Mouse (Mus musculus) megakaryocyte, embryonic 14.5 days (primary cell): ENCODE data around the gene Macrod1. TPM values are rescaled to one million over a fixed set of nuclear protein-coding genes. Genes with fewer than 3 reads are reported as not detected.

Source experiments
- H3K27me3 ChIP-seq: replicated peaks from 2 replicates; pipeline ENCODE3; 2012; ENCODE audit warnings: inconsistent platforms
- H3K36me3 ChIP-seq: replicated peaks from 2 replicates; pipeline ENCODE3; 2012; ENCODE audit warnings: low read length, inconsistent platforms, mixed read lengths
- H3K4me1 ChIP-seq: 2 replicates; pipeline ENCODE4 v1.6.1; 2012; ENCODE audit warnings: inconsistent platforms
- H3K4me3 ChIP-seq: replicated peaks from 2 replicates; pipeline ENCODE3; 2012; ENCODE audit warnings: moderate library complexity, mild to moderate bottlenecking, inconsistent platforms
- H3K9me3 ChIP-seq: 2 replicates; pipeline ENCODE4 v1.6.1; 2012; ENCODE audit warnings: inconsistent platforms
- FLI1 ChIP-seq: IDR thresholded peaks from 2 replicates; pipeline ENCODE4 v1.6.1; 2012; ENCODE audit warnings: low read length, inconsistent platforms, mixed read lengths
- GATA1 ChIP-seq: IDR thresholded peaks from 3 replicates; pipeline ENCODE4 v1.6.1; 2012; ENCODE audit warnings: mixed read lengths, low read length, inconsistent platforms, borderline replicate concordance
- polyA plus RNA-seq: library from polyadenylated mRNA; stranded (reverse); fragments of >175 nt; gene quantifications from 2 replicates; pipeline ENCODE4 v1.2.3, GENCODE M21; 2012; ENCODE audit warnings: low replicate concordance; ENCODE audit not compliant: insufficient read depth

Macrod1 gene
- polyA plus RNA-seq, 1 experiment, result 14.0 TPM

DNA sequence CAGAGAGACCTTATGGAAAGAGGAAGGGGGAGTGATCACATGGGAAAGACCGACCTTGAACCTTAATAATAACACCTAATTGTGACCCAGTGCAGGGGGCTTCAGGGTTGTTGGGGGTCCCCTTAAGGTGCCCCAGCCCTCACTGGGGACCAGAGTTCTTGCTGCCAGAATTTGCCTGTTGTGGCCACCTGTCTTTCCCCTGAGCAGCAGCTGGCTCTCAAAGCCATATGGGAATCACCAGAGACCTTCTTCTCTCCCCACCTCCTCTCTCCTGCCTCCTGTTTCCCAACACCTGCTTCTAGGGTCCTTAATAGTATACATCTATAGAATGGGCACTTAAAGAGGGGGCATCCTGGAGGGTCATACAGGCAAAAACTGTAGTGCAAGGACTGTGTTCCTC is 69.6 kb downstream of the Macrod1 start:
- Histone ChIP-seq H3K4me1 (peaks cover 55% of the 10 kb centered on the region), H3K4me3 (no peak overlapping the region), H3K36me3 (no peaks in the 10 kb centered on the region), H3K9me3 (no peaks in the 10 kb centered on the region), H3K27me3 (peaks cover 70% of the 10 kb centered on the region)
- TF ChIP-seq GATA1 (no peak), FLI1 (no peak)

DNA sequence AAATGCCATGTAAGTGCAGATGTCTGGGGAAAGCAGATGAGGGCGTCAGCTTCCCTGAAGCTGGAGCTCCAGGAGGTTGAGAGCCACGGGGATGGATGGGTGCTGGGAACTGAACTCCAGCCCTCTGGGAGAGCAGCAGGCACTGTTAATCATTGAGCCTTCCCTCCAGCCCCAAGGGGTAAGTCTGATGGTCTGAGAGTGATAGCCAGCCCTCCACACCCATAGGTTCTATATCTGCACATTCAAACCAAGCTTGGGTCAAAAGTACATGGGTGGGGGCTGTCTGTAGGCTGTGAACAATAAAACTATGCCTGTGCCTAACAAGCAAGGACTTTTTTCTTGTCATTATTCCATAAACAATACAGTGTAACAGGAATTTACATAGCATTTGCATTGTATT is 70.3 kb downstream of the Macrod1 start:
- Histone ChIP-seq H3K27me3 (peaks cover 70% of the 10 kb centered on the region), H3K4me1 (peaks cover 52% of the 10 kb centered on the region), H3K36me3 (no peaks in the 10 kb centered on the region), H3K9me3 (no peaks in the 10 kb centered on the region), H3K4me3 (no peak overlapping the region)
- TF ChIP-seq GATA1, result no peak

DNA sequence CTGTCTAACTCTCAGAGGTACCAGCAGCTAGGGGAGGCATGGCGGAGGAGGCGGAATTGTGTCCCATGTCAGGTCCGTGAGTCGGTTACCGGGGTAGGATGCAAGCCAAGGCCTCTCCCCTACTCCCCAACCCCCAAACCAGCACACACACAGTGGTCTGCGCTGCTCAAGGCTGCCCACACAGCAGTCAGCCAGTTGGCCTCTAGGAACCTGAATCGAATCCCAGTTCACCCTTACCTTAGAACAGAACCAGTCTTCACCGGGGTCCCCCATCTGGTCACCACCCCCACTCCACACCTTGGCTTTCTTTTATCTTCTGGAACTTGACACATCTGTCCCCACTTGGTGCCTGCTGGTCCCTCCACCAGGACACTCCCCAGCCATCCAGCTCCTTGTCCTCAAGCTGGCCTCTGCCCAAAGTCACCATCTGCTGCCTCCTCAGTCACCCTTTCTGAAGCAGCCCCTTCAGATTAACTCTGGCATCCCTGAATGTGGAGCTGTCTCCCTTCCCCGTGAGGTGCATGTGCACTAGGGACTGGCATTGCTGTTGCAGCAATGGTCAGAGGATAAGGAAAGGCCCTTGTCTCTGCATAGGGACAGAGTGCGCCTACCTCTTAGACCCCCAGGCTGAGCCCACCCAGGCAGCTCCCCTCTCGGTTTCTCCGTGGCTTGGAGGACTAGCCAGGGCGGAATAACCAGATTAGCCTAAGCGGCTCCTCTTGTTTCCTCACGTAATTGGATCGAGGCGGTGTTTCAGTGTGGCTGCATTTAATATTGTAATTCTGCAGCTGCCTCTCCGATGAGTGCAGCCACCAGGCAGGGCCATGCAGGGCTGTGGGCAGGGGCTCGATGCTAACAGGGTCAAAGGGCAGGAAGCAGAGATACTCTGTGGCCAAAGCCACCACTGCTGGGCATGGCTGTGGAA is 72.2 kb downstream of the Macrod1 start:
- H3K36me3 ChIP-seq, result no peaks in the 10 kb centered on the region
- peaks cover 38% of the 10 kb centered on the region for H3K4me1 ChIP-seq
- TF ChIP-seq FLI1 (no peak), GATA1 (no peak)
- H3K4me3 ChIP-seq, result no peak overlapping the region
- H3K9me3 ChIP-seq, result no peaks in the 10 kb centered on the region
- peaks cover 78% of the 10 kb centered on the region for H3K27me3 ChIP-seq

DNA sequence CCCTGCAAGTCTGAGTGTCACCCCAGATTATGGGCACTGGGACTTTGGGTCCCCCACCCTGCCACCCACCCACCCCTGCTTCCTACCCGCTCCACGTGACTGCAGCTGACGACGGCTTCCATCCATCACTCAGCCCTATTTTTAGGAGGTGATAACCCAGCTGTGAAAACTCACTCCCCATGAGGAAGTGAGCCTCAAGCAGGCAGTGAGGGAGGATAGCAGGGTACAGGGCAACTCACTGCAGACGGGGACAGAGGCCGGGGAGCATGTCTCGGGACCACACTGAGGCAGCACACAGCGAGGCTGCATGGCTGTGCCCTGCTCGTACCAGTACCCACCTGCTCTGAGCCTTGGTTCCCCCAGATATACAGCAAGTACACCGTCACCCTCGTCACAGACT is 73.7 kb downstream of the Macrod1 start:
- Histone ChIP-seq H3K9me3 (no peaks in the 10 kb centered on the region), H3K4me3 (peak overlapping the region; percentile 86), H3K27me3 (peaks cover 82% of the 10 kb centered on the region), H3K4me1 (peaks cover 38% of the 10 kb centered on the region), H3K36me3 (no peaks in the 10 kb centered on the region)
- no peak for TF ChIP-seq GATA1
- TF ChIP-seq FLI1, result no peak

DNA sequence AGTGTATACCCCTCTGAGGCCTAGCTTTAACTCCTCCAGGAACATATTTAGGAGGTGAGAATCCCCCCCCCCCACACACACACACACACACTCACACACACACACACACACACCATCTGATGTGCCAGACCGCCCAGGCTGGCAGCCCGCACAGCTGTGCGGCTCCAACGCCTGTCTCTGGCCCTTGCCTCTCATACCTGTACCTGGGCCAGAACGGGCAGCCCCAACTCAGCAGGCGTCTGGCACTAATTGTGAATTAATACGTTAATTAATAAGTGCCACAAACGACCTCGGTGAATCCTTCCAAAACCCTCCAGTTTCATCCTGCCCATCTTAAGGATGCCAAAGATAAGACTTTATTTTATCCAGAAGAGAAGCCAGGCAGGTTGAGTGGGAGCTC is 76.8 kb downstream of the Macrod1 start:
- H3K27me3 ChIP-seq, result peaks cover 91% of the 10 kb centered on the region
- no peak overlapping the region for H3K4me3 ChIP-seq
- H3K9me3 ChIP-seq, result no peaks in the 10 kb centered on the region
- H3K36me3 ChIP-seq, result no peaks in the 10 kb centered on the region
- peaks cover 33% of the 10 kb centered on the region for H3K4me1 ChIP-seq
- no peak for TF ChIP-seq FLI1
- TF ChIP-seq GATA1, result no peak

DNA sequence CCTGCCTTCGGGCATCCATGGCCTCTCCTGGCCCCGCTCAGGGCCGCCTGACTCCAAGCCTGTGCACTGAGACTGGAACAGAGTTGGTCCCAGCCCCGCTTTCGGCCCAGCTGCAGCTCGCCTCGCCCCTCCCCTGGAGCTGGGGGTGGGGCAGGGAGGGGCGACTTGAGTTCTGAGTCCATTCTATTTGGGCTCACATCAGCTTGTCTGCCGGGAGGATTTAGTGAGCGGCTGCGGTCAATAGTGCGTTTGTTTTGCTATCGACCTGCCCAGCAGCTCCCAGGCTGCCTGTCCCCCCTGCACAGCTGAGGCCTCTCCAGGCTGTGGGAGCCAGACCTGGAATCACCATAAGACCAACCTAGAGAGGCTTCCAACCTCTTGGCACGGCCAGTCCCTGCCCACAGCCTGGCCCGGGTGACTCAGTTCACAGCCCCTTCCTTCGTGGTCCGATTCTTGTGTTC is 78.1 kb downstream of the Macrod1 start:
- Histone ChIP-seq H3K27me3 (peaks cover 90% of the 10 kb centered on the region), H3K36me3 (no peaks in the 10 kb centered on the region), H3K9me3 (no peaks in the 10 kb centered on the region), H3K4me1 (peaks cover 21% of the 10 kb centered on the region), H3K4me3 (no peak overlapping the region)
- TF ChIP-seq GATA1 (no peak), FLI1 (no peak)

DNA sequence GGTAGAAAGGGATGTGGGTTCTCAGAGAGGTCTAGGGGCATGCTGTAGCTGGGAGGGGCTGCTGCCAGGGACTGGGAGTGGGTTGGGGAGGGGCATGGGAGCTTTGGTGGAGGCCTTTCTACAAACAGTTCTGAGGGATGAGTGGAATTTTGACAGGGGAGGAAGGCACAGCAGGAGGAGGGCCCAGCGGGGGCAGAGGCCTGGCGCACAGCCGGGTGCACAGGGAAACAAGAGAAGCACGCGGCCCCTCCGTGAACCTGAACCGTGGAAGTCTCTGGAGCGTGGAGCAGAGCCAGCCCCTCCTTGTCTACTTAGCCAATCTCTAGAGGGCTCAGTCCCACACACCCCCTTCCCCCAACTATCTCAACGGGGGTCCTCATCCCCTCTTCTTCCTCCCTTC is 78.9 kb downstream of the Macrod1 start:
- Histone ChIP-seq H3K4me3 (no peak overlapping the region), H3K36me3 (no peaks in the 10 kb centered on the region), H3K4me1 (peaks cover 12% of the 10 kb centered on the region), H3K27me3 (peaks cover 89% of the 10 kb centered on the region), H3K9me3 (no peaks in the 10 kb centered on the region)
- TF ChIP-seq FLI1 (no peak), GATA1 (no peak)

DNA sequence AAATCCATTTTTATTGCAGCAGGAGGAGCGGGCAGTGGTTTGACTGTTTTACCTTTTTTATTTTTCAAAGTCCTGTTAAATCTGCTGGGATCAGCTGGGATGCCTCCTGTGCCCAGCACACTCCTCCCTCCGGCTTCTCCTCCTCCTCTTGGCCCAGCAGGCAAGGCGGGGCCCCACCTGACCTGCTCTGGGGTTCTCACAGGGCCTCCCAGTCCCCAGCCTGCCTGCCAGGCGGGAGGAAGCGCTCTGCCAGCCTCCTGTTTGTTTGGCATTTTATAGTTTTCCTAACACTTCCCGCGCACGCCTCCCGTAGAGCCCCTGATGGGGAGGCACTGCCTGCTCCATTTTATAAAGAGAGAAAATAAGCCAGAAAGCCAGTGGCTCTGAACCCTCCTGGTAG is 79.4 kb downstream of the Macrod1 start:
- TF ChIP-seq FLI1, result no peak
- no peak for TF ChIP-seq GATA1
- Histone ChIP-seq H3K4me3 (no peak overlapping the region), H3K9me3 (no peaks in the 10 kb centered on the region), H3K27me3 (peaks cover 90% of the 10 kb centered on the region), H3K36me3 (no peaks in the 10 kb centered on the region), H3K4me1 (peaks cover 7% of the 10 kb centered on the region)

DNA sequence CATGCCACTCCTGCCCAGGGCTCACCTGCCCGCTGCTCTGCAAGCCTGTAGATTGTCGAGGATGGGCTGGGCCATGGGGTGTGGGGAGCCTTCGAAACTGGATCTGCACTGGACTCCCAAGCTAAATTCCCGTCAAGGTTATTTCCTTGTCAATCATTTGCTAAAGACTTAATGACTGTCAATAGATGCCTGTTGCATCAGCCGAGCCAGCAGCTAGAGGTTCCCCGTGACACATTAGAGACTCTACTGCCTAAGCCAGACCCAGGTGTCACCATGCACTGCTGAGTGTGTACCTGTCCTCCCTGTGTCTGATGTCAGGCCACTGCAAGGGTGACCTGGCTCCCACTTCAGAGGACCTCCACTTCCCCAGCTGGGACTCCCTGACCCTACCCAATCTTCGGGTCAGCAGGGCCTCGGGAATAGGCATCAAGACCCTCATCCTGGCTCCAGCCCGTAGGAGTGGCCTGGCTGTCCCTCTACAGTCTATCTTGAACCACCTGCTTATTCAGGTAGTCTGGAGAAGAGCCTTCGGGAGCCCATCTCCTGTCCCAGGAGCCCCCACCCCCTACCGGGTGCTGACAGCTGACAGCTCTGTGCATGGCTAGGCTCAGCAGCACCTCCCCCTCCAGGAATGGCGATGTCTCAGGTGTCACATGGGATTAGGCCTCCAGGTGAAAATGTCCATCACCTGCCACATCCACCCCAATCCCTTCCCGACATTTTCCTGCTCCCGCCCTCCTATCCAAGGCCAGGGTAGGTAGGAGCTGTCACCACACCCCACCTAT is 80.3 kb downstream of the Macrod1 start:
- TF ChIP-seq GATA1, result no peak
- no peak for TF ChIP-seq FLI1
- H3K36me3 ChIP-seq, result no peaks in the 10 kb centered on the region
- peaks cover 91% of the 10 kb centered on the region for H3K27me3 ChIP-seq
- H3K4me3 ChIP-seq, result no peak overlapping the region
- peaks cover 2% of the 10 kb centered on the region; the same call in 1 of the 2 replicates for H3K4me1 ChIP-seq
- no peaks in the 10 kb centered on the region for H3K9me3 ChIP-seq

DNA sequence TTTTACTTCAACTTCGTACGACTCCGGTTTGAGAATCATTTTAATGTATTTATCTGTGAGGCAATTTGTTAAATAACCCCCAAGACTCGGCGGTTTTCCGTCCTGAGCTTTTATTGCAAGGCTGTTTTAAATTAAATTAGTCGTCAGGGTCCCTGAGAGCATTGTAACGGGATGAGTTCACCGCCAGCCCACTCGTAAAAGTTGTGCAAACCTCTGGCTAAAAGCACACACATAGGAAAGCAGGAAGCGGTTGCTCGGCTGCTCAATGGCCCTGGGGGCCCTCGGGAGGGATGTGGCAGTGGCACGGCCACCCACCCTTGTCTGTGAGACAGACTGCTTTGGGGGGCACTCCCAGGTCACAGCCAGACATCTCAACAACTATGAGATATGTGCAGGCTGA is 81.7 kb downstream of the Macrod1 start:
- H3K9me3 ChIP-seq, result no peaks in the 10 kb centered on the region
- H3K27me3 ChIP-seq, result peaks cover 92% of the 10 kb centered on the region
- peaks cover 2% of the 10 kb centered on the region for H3K4me1 ChIP-seq
- no peaks in the 10 kb centered on the region for H3K36me3 ChIP-seq
- TF ChIP-seq GATA1, result no peak
- no peak for TF ChIP-seq FLI1
- H3K4me3 ChIP-seq, result no peak overlapping the region
